ENCODE assay signal across 27 mouse cellular contexts in genomic region chr11:83070321-83070970, GRCm38 (mm10). TPM values are rescaled to one million over a fixed set of nuclear protein-coding genes. Genes with fewer than 3 reads are reported as not detected.
"Had no signal": no experiment of that assay in that cellular context is flagged by ENCODE, and none has a peak within 500 bp of the region (broad histone marks: within the 10 kb centered on the region; RNA-seq: fewer than 3 reads in every experiment).

No protein-coding gene starts in this region.

- H3K9me3 ChIP-seq: liver, embryonic 12.5 days; liver, embryonic 15.5 days; lung, embryonic 15.5 days; megakaryocyte, embryonic 14.5 days; midbrain, embryonic 10.5 days; midbrain, embryonic 13.5 days; neural tube, embryonic 13.5 days had no signal

- H3K4me2 ChIP-seq: liver, embryonic 12.5 days; liver, embryonic 15.5 days; lung, embryonic 15.5 days; midbrain, embryonic 13.5 days; neural tube, embryonic 13.5 days had no signal

- ATAC-seq: inflammation-experienced regulatory T-cells, adult 6 months; liver, embryonic 12.5 days; midbrain, embryonic 13.5 days; midbrain, embryonic 16.5 days had no signal

- DNase-seq: kidney, adult 11 months; kidney, adult 9 months; kidney, postnatal 25 days; layer of hippocampus, adult 9-11 months; lung, adult 18-20 months; lung, postnatal 10 days; lung, postnatal 36 days; retina, postnatal 1 day; right cerebral cortex, postnatal 25 days; spleen, adult 18-20 months had no signal

- H3K27ac ChIP-seq: layer of hippocampus, adult 2 months; liver, embryonic 12.5 days; liver, embryonic 15.5 days; lung, embryonic 15.5 days; midbrain, embryonic 10.5 days; midbrain, embryonic 13.5 days; neural tube, embryonic 13.5 days had no signal

- H3K4me3 ChIP-seq: layer of hippocampus, adult 2 months; liver, embryonic 12.5 days; liver, embryonic 15.5 days; lung, embryonic 15.5 days; megakaryocyte, embryonic 14.5 days; midbrain, embryonic 10.5 days; midbrain, embryonic 13.5 days; myocyte; neural tube, embryonic 13.5 days had no signal

- H3K36me3 ChIP-seq: liver, embryonic 12.5 days; lung, embryonic 15.5 days; midbrain, embryonic 10.5 days; midbrain, embryonic 13.5 days; neural tube, embryonic 13.5 days had no signal

- H3K27me3 ChIP-seq: liver, embryonic 12.5 days; liver, embryonic 15.5 days; lung, embryonic 15.5 days; megakaryocyte, embryonic 14.5 days; midbrain, embryonic 13.5 days; neural tube, embryonic 13.5 days had no signal

- H3K9ac ChIP-seq: liver, embryonic 12.5 days; liver, embryonic 15.5 days; lung, embryonic 15.5 days; midbrain, embryonic 13.5 days; neural tube, embryonic 13.5 days had no signal

- H3K4me1 ChIP-seq: liver, embryonic 12.5 days; liver, embryonic 15.5 days; lung, embryonic 15.5 days; midbrain, embryonic 13.5 days; neural tube, embryonic 13.5 days had no signal

RNA-seq across cellular contexts. Expression of gene Slfn1, which starts 46.2 kb away (rescaled TPM):
- total RNA-seq: layer of hippocampus, adult 2 months; layer of hippocampus, postnatal 25 days; left cerebral cortex, adult 18-20 months; left cerebral cortex, postnatal 10 days; left cerebral cortex, postnatal 36 days had no signal
- polyA plus RNA-seq: limb, embryonic 11.5 days; midbrain, embryonic 10.5 days; midbrain, embryonic 16.5 days; myocyte; neural tube, embryonic 13.5 days; stomach, embryonic 14.5 days had no signal

RNA-seq across cellular contexts. Expression of gene Slfn8, which starts 49.8 kb away (rescaled TPM):
- polyA plus RNA-seq: myocyte had no signal
